Mouse (Mus musculus): ENCODE data around the gene Lrmp. TPM values are rescaled to one million over a fixed set of nuclear protein-coding genes. Genes with fewer than 3 reads are reported as not detected.

Lrmp gene
- polyA plus RNA-seq, 1 experiment, result 15.2 TPM

GRCm38 (mm10) chr6:145120787-145121589 lies 5.5 kb downstream of the Lrmp start:
- WGBS, result 22% methylated on average over 18 of the region's 18 CpGs
- DNase-seq, result no peak
- no peak for TF ChIP-seq POLR2A (IDR thresholded peaks at IDR 0.05; ENCODE audit: borderline replicate concordance, extremely low read depth, low read depth, low read length)
- TF ChIP-seq CTCF (IDR thresholded peaks at IDR 0.05; ENCODE audit: insufficient read depth, low read length), result no peak
- Histone ChIP-seq H3K4me3 (replicated peaks; ENCODE audit: extremely low read depth, low read depth, low read length) (peak overlapping the region; percentile 33), H3K4me1 (ENCODE audit: control insufficient read depth, insufficient read depth, low read length) (no peaks in the 10 kb centered on the region)

GRCm38 (mm10) chr6:145121590-145122420 lies 6.4 kb downstream of the Lrmp start:
- no peak for DNase-seq
- H3K4me3 ChIP-seq (replicated peaks; ENCODE audit: extremely low read depth, low read depth, low read length), result peak overlapping the region; percentile 35

GRCm38 (mm10) chr6:145122423-145123059 lies 7.1 kb downstream of the Lrmp start:
- no peak for TF ChIP-seq CTCF (IDR thresholded peaks at IDR 0.05; ENCODE audit: insufficient read depth, low read length)
- TF ChIP-seq POLR2A (IDR thresholded peaks at IDR 0.05; ENCODE audit: borderline replicate concordance, extremely low read depth, low read depth, low read length), result no peak
- WGBS, result 65% methylated on average over 8 of the region's 8 CpGs
- Histone ChIP-seq H3K4me3 (replicated peaks; ENCODE audit: extremely low read depth, low read depth, low read length) (no peak overlapping the region), H3K4me1 (ENCODE audit: control insufficient read depth, insufficient read depth, low read length) (no peaks in the 10 kb centered on the region)
- DNase-seq, result no peak

More at GRCm38 (mm10) chr6:145121590-145122420, 6.4 kb downstream of the Lrmp start:
- H3K4me1 ChIP-seq (ENCODE audit: control insufficient read depth, insufficient read depth, low read length), result no peaks in the 10 kb centered on the region
- TF ChIP-seq CTCF (IDR thresholded peaks at IDR 0.05; ENCODE audit: insufficient read depth, low read length) (no peak), POLR2A (IDR thresholded peaks at IDR 0.05; ENCODE audit: borderline replicate concordance, extremely low read depth, low read depth, low read length) (no peak)
- WGBS, result 73% methylated on average over 21 of the region's 21 CpGs

- TF ChIP-seq POLR2A (IDR thresholded peaks at IDR 0.05; ENCODE audit: borderline replicate concordance, extremely low read depth, low read depth, low read length), result no peak
- no peak for TF ChIP-seq CTCF (IDR thresholded peaks at IDR 0.05; ENCODE audit: insufficient read depth, low read length)
- Histone ChIP-seq H3K4me1 (ENCODE audit: control insufficient read depth, insufficient read depth, low read length) (no peaks in the 10 kb centered on the region), H3K4me3 (replicated peaks; ENCODE audit: extremely low read depth, low read depth, low read length) (no peak overlapping the region)
- DNase-seq, result no peak
- 65% methylated on average over 11 of the region's 11 CpGs for WGBS
These were observed 7.9 kb downstream of the Lrmp start for GRCm38 (mm10) chr6:145123136-145124060.

GRCm38 (mm10) chr6:145124621-145125020 lies 9.2 kb downstream of the Lrmp start:
- Histone ChIP-seq H3K4me3 (replicated peaks; ENCODE audit: extremely low read depth, low read depth, low read length) (no peak overlapping the region), H3K4me1 (ENCODE audit: control insufficient read depth, insufficient read depth, low read length) (no peaks in the 10 kb centered on the region)
- WGBS, result 82% methylated on average over 1 of the region's 1 CpGs
- no peak for TF ChIP-seq POLR2A (IDR thresholded peaks at IDR 0.05; ENCODE audit: borderline replicate concordance, extremely low read depth, low read depth, low read length)
- TF ChIP-seq CTCF (IDR thresholded peaks at IDR 0.05; ENCODE audit: insufficient read depth, low read length), result no peak
- no peak for DNase-seq

- no peak for TF ChIP-seq POLR2A (IDR thresholded peaks at IDR 0.05; ENCODE audit: borderline replicate concordance, extremely low read depth, low read depth, low read length)
- TF ChIP-seq CTCF (IDR thresholded peaks at IDR 0.05; ENCODE audit: insufficient read depth, low read length), result no peak
- Histone ChIP-seq H3K4me1 (ENCODE audit: control insufficient read depth, insufficient read depth, low read length) (no peaks in the 10 kb centered on the region), H3K4me3 (replicated peaks; ENCODE audit: extremely low read depth, low read depth, low read length) (no peak overlapping the region)
- no peak for DNase-seq
- WGBS, result 45% methylated on average over 7 of the region's 7 CpGs
These were observed 10.2 kb downstream of the Lrmp start for GRCm38 (mm10) chr6:145125591-145126113.

- Histone ChIP-seq H3K4me1 (ENCODE audit: control insufficient read depth, insufficient read depth, low read length) (no peaks in the 10 kb centered on the region), H3K4me3 (replicated peaks; ENCODE audit: extremely low read depth, low read depth, low read length) (no peak overlapping the region)
- TF ChIP-seq POLR2A (IDR thresholded peaks at IDR 0.05; ENCODE audit: borderline replicate concordance, extremely low read depth, low read depth, low read length), result no peak
- no peak for TF ChIP-seq CTCF (IDR thresholded peaks at IDR 0.05; ENCODE audit: insufficient read depth, low read length)
- 98% methylated on average over 3 of the region's 3 CpGs for WGBS
- no peak for DNase-seq
These were observed 12.2 kb downstream of the Lrmp start for GRCm38 (mm10) chr6:145127652-145128051.

- 76% methylated on average over 4 of the region's 4 CpGs for WGBS
- DNase-seq, result no peak
- H3K4me1 ChIP-seq (ENCODE audit: control insufficient read depth, insufficient read depth, low read length), result no peaks in the 10 kb centered on the region
- TF ChIP-seq CTCF (IDR thresholded peaks at IDR 0.05; ENCODE audit: insufficient read depth, low read length) (no peak), POLR2A (IDR thresholded peaks at IDR 0.05; ENCODE audit: borderline replicate concordance, extremely low read depth, low read depth, low read length) (no peak)
- H3K4me3 ChIP-seq (replicated peaks; ENCODE audit: extremely low read depth, low read depth, low read length), result no peak overlapping the region
These were observed 14.1 kb downstream of the Lrmp start for GRCm38 (mm10) chr6:145129563-145129962.

All from lung, adult 2 months (tissue).